11 mouse cellular contexts compared by ENCODE assay signal in genomic region chr1:190043156-190043555, GRCm38 (mm10).
"Had no signal": no experiment of that assay in that cellular context is flagged by ENCODE, and none has a peak within 500 bp of the region (broad histone marks: within the 10 kb centered on the region; RNA-seq: fewer than 3 reads in every experiment).

No protein-coding gene starts in this region.

- H3K4me2 ChIP-seq: hindbrain, embryonic 15.5 days; neural tube, embryonic 12.5 days had no signal

- H3K4me1 ChIP-seq: neural tube, embryonic 12.5 days had no signal

- H3K27ac ChIP-seq: hindbrain, embryonic 15.5 days; left cerebral cortex, adult 2 months; limb, embryonic 10.5 days; neural tube, embryonic 12.5 days; stomach, postnatal 0 days had no signal

- ATAC-seq: intestine, embryonic 16.5 days; lung, postnatal 0 days had no signal

- H3K9ac ChIP-seq: hindbrain, embryonic 15.5 days; neural tube, embryonic 12.5 days had no signal

- H3K9me3 ChIP-seq: hindbrain, embryonic 15.5 days; limb, embryonic 10.5 days; neural tube, embryonic 12.5 days had no signal

- H3K27me3 ChIP-seq: neural tube, embryonic 12.5 days had no signal

- H3K36me3 ChIP-seq: hindbrain, embryonic 15.5 days; limb, embryonic 10.5 days; neural tube, embryonic 12.5 days had no signal

- DNase-seq: lung, adult 2 months; lung, postnatal 36 days; midbrain, embryonic 14.5 days; thymus, postnatal 4 days had no signal

- H3K4me3 ChIP-seq: hindbrain, embryonic 15.5 days; left cerebral cortex, adult 2 months; limb, embryonic 10.5 days; neural tube, embryonic 12.5 days had no signal
